Mouse (Mus musculus): Measurements from ENCODE around the gene Bace1.

The Bace1 gene

GRCm38 (mm10) chr9:45838434-45839138 is at the start of gene Bace1:
Gene Bace1, plus strand, starts transcription at chr9:45838580.
- peak; percentile 94 to 95 for DNase-seq

GRCm38 (mm10) chr9:45791456-45792142 is 46.8 kb upstream of the Bace1 start:
- DNase-seq = peak in 1 of 2 experiments; percentile 50

- peak; percentile 40 to 55 for DNase-seq
Observed at GRCm38 (mm10) chr9:45792235-45792634, 46.1 kb upstream of the Bace1 start.

- no peak for DNase-seq
Observed at GRCm38 (mm10) chr9:45793697-45794096, 44.7 kb upstream of the Bace1 start.

- no peak for DNase-seq
Observed at GRCm38 (mm10) chr9:45795722-45796121, 42.7 kb upstream of the Bace1 start.

GRCm38 (mm10) chr9:45797271-45797670 is 41.1 kb upstream of the Bace1 start:
- no peak for DNase-seq

- DNase-seq = peak; percentile 64 to 75
Observed at GRCm38 (mm10) chr9:45798467-45799164, 39.8 kb upstream of the Bace1 start.

- DNase-seq = no peak
Observed at GRCm38 (mm10) chr9:45799402-45799801, 39.0 kb upstream of the Bace1 start.

GRCm38 (mm10) chr9:45803070-45803774 is 35.2 kb upstream of the Bace1 start:
- no peak for DNase-seq

- DNase-seq = no peak
Observed at GRCm38 (mm10) chr9:45806847-45807246, 31.5 kb upstream of the Bace1 start.

GRCm38 (mm10) chr9:45807337-45807736 is 31.0 kb upstream of the Bace1 start:
- no peak for DNase-seq

GRCm38 (mm10) chr9:45807761-45808160 is 30.6 kb upstream of the Bace1 start:
- no peak for DNase-seq

GRCm38 (mm10) chr9:45811946-45812345 is 26.4 kb upstream of the Bace1 start:
- peak in 1 of 2 experiments; percentile 58 for DNase-seq

- DNase-seq = peak; percentile 63 to 64
Observed at GRCm38 (mm10) chr9:45815113-45815512, 23.3 kb upstream of the Bace1 start.

GRCm38 (mm10) chr9:45815525-45815924 is 22.9 kb upstream of the Bace1 start:
- DNase-seq = no peak

- peak; percentile 58 for DNase-seq
Observed at GRCm38 (mm10) chr9:45818406-45819011, 19.9 kb upstream of the Bace1 start.

GRCm38 (mm10) chr9:45827663-45828290 is 10.6 kb upstream of the Bace1 start:
- DNase-seq = peak; percentile 57 to 61

GRCm38 (mm10) chr9:45828291-45828963 is 10.0 kb upstream of the Bace1 start, which contains the start of gene Cep164:
Gene Cep164, minus strand, starts transcription at chr9:45828691.
- DNase-seq = peak; percentile 88

- DNase-seq = peak; percentile 88 to 91
Observed at GRCm38 (mm10) chr9:45829107-45829506, 9.3 kb upstream of the Bace1 start.

- no peak for DNase-seq
Observed at GRCm38 (mm10) chr9:45832898-45833297, 5.5 kb upstream of the Bace1 start.

- DNase-seq = no peak
Observed at GRCm38 (mm10) chr9:45833461-45833860, 4.9 kb upstream of the Bace1 start.
